Mouse (Mus musculus): ENCODE measurements at regions not wholly inside any gene's neighbourhood (a gene's known extent, or its start where the extent isn't known, plus 50 kb on each side); places are given as distances from the start of the nearest gene placed in this dataset.

- no peak for DNase-seq (ENCODE audit: low read depth, low spot score)
These were observed 87.1 kb upstream of the Gm10260 start for GRCm38 (mm10) chr13:97847561-97847960.

- no peak for DNase-seq (ENCODE audit: low read depth, low spot score)
These were observed 84.7 kb upstream of the Gm10260 start for GRCm38 (mm10) chr13:97845148-97845547.

GRCm38 (mm10) chr13:97842801-97843200 is 82.4 kb upstream of the Gm10260 start:
- DNase-seq (ENCODE audit: low read depth, low spot score) = no peak

GRCm38 (mm10) chr13:97841503-97841902 is 81.1 kb upstream of the Gm10260 start:
- no peak for DNase-seq (ENCODE audit: low read depth, low spot score)

GRCm38 (mm10) chr13:97839617-97840308 is 79.3 kb upstream of the Gm10260 start:
- DNase-seq (ENCODE audit: low read depth, low spot score) = no peak

GRCm38 (mm10) chr13:97837443-97838000 is 77.1 kb upstream of the Gm10260 start:
- DNase-seq (ENCODE audit: low read depth, low spot score) = no peak

GRCm38 (mm10) chr13:97832448-97832847 is 72.0 kb upstream of the Gm10260 start:
- no peak for DNase-seq (ENCODE audit: low read depth, low spot score)

GRCm38 (mm10) chr13:97831839-97832238 is 71.4 kb upstream of the Gm10260 start:
- DNase-seq (ENCODE audit: low read depth, low spot score) = no peak

GRCm38 (mm10) chr13:97829558-97829957 is 69.1 kb upstream of the Gm10260 start:
- DNase-seq (ENCODE audit: low read depth, low spot score) = no peak

- peak; percentile 51 for DNase-seq (ENCODE audit: low read depth, low spot score)
These were observed 65.6 kb upstream of the Gm10260 start for GRCm38 (mm10) chr13:97825801-97826576.

- no peak for DNase-seq (ENCODE audit: low read depth, low spot score)
These were observed 64.9 kb upstream of the Gm10260 start for GRCm38 (mm10) chr13:97825361-97825760.

GRCm38 (mm10) chr13:97824071-97824716 is 63.8 kb upstream of the Gm10260 start:
- no peak for DNase-seq (ENCODE audit: low read depth, low spot score)

- no peak for DNase-seq (ENCODE audit: low read depth, low spot score)
These were observed 61.2 kb upstream of the Gm10260 start for GRCm38 (mm10) chr13:97821630-97822029.

- no peak for DNase-seq (ENCODE audit: low read depth, low spot score)
These were observed 60.6 kb upstream of the Gm10260 start for GRCm38 (mm10) chr13:97821011-97821410.

GRCm38 (mm10) chr13:97820401-97820800 is 60.0 kb upstream of the Gm10260 start:
- no peak for DNase-seq (ENCODE audit: low read depth, low spot score)

GRCm38 (mm10) chr13:97819036-97819435 is 58.6 kb upstream of the Gm10260 start:
- no peak for DNase-seq (ENCODE audit: low read depth, low spot score)

- no peak for DNase-seq (ENCODE audit: low read depth, low spot score)
These were observed 56.5 kb upstream of the Gm10260 start for GRCm38 (mm10) chr13:97816923-97817322.
